Mouse (Mus musculus): ENCODE data around the gene Adcy6. TPM values are rescaled to one million over a fixed set of nuclear protein-coding genes. Genes with fewer than 3 reads are reported as not detected.
"Not testable (repeated sequence)": the region's sequence is repeated elsewhere in the genome, so short reads cannot be mapped to it uniquely, and the experiment has no call there.

Adcy6 gene
- polyA plus RNA-seq, 1 experiment from 2014 or later = 9.6 TPM

DNA sequence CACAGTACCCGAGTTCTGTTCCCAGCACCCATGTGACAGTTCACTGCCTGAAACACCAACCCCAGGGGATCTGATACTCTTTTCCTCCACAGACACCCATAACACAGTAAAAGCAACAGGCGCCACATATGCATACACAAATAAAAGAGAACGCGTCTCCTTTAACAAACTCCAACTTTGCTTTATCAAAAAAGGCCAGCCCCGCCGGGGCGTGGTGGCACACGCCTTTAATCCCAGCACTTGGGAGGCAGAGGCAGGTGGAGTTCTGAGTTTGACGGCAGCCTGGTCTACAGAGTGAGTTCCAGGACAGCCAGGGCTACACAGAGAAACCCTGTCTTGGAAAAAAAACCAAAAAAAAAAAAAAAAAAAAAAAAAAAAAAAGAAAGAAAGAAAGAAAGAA is 23.7 kb downstream of the Adcy6 start:
- WGBS = 86% methylated on average over 9 of the region's 9 CpGs
- not testable (repeated sequence) for H3K4me1 ChIP-seq (ENCODE audit: control insufficient read depth, insufficient read depth, low read length); H3K4me3 ChIP-seq (replicated peaks; ENCODE audit: low read depth, low read length); H3K27ac ChIP-seq (replicated peaks; ENCODE audit: low read depth, low read length); H3K9me3 ChIP-seq (ENCODE audit: control insufficient read depth, low read length); H3K4me2 ChIP-seq (ENCODE audit: low read length); DNase-seq; H3K27me3 ChIP-seq (ENCODE audit: control insufficient read depth, insufficient read depth, low read length); ATAC-seq (ENCODE audit: low FRiP score, low TSS enrichment); H3K9ac ChIP-seq (replicated peaks; ENCODE audit: low read length)
- H3K36me3 ChIP-seq (ENCODE audit: control insufficient read depth, insufficient read depth, low read length) = peaks cover 17% of the 10 kb centered on the region

DNA sequence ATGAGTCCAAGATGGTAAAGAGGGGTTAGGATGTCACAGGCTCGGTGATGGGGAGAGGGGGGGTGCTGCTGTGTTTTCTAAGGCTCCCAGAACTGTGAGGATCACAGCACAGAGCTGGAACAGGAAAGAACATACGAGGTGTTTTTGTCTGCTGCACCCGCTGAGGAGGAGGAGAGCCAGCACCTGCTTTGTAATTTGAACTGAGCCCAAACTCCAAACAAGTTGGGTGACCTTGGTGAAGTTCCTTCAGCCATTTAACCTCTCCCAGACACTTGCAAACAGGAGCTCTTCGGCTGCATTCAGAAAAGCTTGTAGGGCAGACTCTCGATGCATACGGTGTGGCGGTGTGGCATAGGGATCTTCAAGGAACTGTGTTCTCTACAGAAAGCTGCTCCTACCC is 24.5 kb downstream of the Adcy6 start:
- H3K36me3 ChIP-seq (ENCODE audit: control insufficient read depth, insufficient read depth, low read length) = peaks cover 10% of the 10 kb centered on the region; the same call in 1 of the 2 replicates
- no peak overlapping the region for H3K4me3 ChIP-seq (replicated peaks; ENCODE audit: low read depth, low read length)
- WGBS = 43% methylated on average over 7 of the region's 7 CpGs
- H3K9ac ChIP-seq (replicated peaks; ENCODE audit: low read length) = no peak overlapping the region
- ATAC-seq (ENCODE audit: low FRiP score, low TSS enrichment) (no peak), DNase-seq (no peak)
- no peak overlapping the region for H3K4me2 ChIP-seq (ENCODE audit: low read length)
- H3K9me3 ChIP-seq (ENCODE audit: control insufficient read depth, low read length) = no peaks in the 10 kb centered on the region
- H3K27ac ChIP-seq (replicated peaks; ENCODE audit: low read depth, low read length) = no peak overlapping the region
- no peaks in the 10 kb centered on the region for H3K4me1 ChIP-seq (ENCODE audit: control insufficient read depth, insufficient read depth, low read length)
- no peaks in the 10 kb centered on the region for H3K27me3 ChIP-seq (ENCODE audit: control insufficient read depth, insufficient read depth, low read length)

DNA sequence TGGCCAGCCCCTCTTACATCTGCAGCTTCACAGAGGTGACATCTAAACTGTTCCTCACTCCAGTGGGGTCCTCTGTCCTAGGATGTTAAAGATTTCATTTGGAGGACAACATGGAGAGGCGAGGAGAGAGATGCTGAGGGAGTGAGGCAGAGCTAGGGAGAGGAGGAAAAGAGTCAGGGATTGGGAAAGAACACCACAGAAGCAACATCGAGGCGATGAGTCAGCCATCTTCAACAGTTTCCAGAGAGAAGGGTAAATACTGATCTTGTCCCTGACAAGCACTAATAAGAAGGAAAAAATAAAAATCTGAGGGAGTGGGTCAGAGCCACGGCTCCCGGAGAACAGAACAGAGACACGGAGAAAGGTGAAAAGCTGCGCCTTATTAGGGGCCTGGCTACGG is 26.9 kb downstream of the Adcy6 start:
- H3K9ac ChIP-seq (replicated peaks; ENCODE audit: low read length) = no peak overlapping the region
- H3K27ac ChIP-seq (replicated peaks; ENCODE audit: low read depth, low read length) = no peak overlapping the region
- DNase-seq (no peak), ATAC-seq (ENCODE audit: low FRiP score, low TSS enrichment) (no peak)
- no peaks in the 10 kb centered on the region for H3K36me3 ChIP-seq (ENCODE audit: control insufficient read depth, insufficient read depth, low read length)
- WGBS = 85% methylated on average over 8 of the region's 8 CpGs
- no peaks in the 10 kb centered on the region for H3K4me1 ChIP-seq (ENCODE audit: control insufficient read depth, insufficient read depth, low read length)
- H3K9me3 ChIP-seq (ENCODE audit: control insufficient read depth, low read length) = no peaks in the 10 kb centered on the region
- no peak overlapping the region for H3K4me3 ChIP-seq (replicated peaks; ENCODE audit: low read depth, low read length)
- H3K4me2 ChIP-seq (ENCODE audit: low read length) = no peak overlapping the region
- H3K27me3 ChIP-seq (ENCODE audit: control insufficient read depth, insufficient read depth, low read length) = no peaks in the 10 kb centered on the region

DNA sequence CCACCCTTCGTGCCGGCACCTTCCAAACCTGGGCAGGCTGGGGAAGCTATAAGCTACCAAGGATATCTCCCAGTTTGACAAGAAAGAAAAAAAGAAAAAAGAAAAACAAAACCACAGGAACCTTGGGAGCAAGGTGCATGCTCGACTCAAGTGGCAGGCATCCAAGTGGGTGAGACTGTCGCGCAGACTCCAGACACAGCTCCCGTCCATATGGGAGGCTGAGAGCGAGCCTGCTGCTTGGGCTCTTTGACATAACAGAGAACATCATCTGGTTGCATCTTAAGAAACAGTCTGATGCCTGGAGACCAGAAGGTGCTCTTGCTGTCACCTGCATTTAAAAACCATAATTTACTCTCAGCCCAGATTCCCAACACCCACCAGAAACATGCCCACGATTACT is 27.5 kb downstream of the Adcy6 start:
- no peaks in the 10 kb centered on the region for H3K27me3 ChIP-seq (ENCODE audit: control insufficient read depth, insufficient read depth, low read length)
- H3K36me3 ChIP-seq (ENCODE audit: control insufficient read depth, insufficient read depth, low read length) = no peaks in the 10 kb centered on the region
- no peaks in the 10 kb centered on the region for H3K4me1 ChIP-seq (ENCODE audit: control insufficient read depth, insufficient read depth, low read length)
- no peak for ATAC-seq (ENCODE audit: low FRiP score, low TSS enrichment)
- H3K4me2 ChIP-seq (ENCODE audit: low read length) = no peak overlapping the region
- H3K9me3 ChIP-seq (ENCODE audit: control insufficient read depth, low read length) = no peaks in the 10 kb centered on the region
- H3K27ac ChIP-seq (replicated peaks; ENCODE audit: low read depth, low read length) = no peak overlapping the region
- H3K9ac ChIP-seq (replicated peaks; ENCODE audit: low read length) = no peak overlapping the region
- no peak overlapping the region for H3K4me3 ChIP-seq (replicated peaks; ENCODE audit: low read depth, low read length)
- DNase-seq = no peak
- 85% methylated on average over 8 of the region's 8 CpGs for WGBS

DNA sequence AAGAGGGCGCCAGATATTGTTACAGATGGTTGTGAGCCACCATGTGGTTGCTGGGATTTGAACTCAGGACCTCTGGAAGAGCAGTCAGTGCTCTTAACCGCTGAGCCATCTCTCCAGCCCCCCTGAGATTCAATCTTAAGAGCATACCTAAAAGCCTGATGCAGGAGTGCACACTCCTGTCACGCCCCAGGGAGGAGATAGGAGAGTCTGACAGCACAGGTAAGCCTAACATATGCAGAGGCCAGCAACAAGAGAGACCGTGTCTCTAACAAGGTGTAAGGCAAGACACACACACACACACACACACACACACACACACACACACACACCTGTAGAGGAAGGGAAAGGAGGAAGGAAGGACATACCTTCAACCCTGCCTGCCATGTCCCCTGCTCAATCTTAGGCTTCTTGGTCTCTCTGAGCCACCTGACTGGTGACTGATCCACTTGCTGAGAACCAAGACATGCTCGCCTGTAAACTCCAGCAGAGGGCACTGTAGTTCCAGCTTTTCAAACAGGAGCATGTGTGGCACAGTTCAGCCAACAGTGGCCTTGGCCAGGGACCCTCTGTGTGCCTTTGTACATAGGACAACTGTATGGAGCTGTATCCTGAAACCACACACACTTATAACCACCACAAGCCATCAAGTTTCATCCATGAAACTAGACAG is 29.9 kb downstream of the Adcy6 start:
- H3K9ac ChIP-seq (replicated peaks; ENCODE audit: low read length) = no peak overlapping the region
- no peaks in the 10 kb centered on the region for H3K9me3 ChIP-seq (ENCODE audit: control insufficient read depth, low read length)
- peak; percentile 58; the same call in 1 of the 2 replicates for ATAC-seq (ENCODE audit: low FRiP score, low TSS enrichment)
- H3K27ac ChIP-seq (replicated peaks; ENCODE audit: low read depth, low read length) = no peak overlapping the region
- no peaks in the 10 kb centered on the region for H3K4me1 ChIP-seq (ENCODE audit: control insufficient read depth, insufficient read depth, low read length)
- no peak overlapping the region for H3K4me3 ChIP-seq (replicated peaks; ENCODE audit: low read depth, low read length)
- H3K36me3 ChIP-seq (ENCODE audit: control insufficient read depth, insufficient read depth, low read length) = no peaks in the 10 kb centered on the region
- 36% methylated on average over 5 of the region's 5 CpGs for WGBS
- no peak overlapping the region for H3K4me2 ChIP-seq (ENCODE audit: low read length)
- peak; percentile 92 for DNase-seq
- H3K27me3 ChIP-seq (ENCODE audit: control insufficient read depth, insufficient read depth, low read length) = no peaks in the 10 kb centered on the region

DNA sequence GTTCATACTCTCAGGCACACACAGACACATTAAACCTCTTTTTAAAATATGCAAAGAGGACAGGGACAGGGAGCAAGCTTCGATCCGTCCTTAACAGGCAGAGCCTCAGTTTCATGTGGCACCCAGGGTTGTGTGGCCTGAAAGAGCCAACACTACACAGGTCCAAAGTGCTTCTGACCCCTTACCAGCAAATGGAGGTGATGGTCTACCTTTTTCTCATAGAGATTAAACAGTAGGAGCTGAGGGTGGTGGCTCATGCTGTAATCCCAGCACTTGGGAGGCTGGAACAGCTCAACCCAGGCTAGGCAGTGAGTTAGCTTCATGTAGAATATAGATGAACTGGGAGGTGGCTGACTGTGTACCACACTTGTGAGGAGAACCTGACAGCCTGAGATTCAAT is 30.6 kb downstream of the Adcy6 start:
- no peak overlapping the region for H3K4me3 ChIP-seq (replicated peaks; ENCODE audit: low read depth, low read length)
- no peak overlapping the region for H3K4me2 ChIP-seq (ENCODE audit: low read length)
- H3K9ac ChIP-seq (replicated peaks; ENCODE audit: low read length) = no peak overlapping the region
- H3K36me3 ChIP-seq (ENCODE audit: control insufficient read depth, insufficient read depth, low read length) = no peaks in the 10 kb centered on the region
- no peaks in the 10 kb centered on the region for H3K27me3 ChIP-seq (ENCODE audit: control insufficient read depth, insufficient read depth, low read length)
- WGBS = 64% methylated on average over 2 of the region's 2 CpGs
- DNase-seq (no peak), ATAC-seq (ENCODE audit: low FRiP score, low TSS enrichment) (no peak)
- no peaks in the 10 kb centered on the region for H3K4me1 ChIP-seq (ENCODE audit: control insufficient read depth, insufficient read depth, low read length)
- no peaks in the 10 kb centered on the region for H3K9me3 ChIP-seq (ENCODE audit: control insufficient read depth, low read length)
- no peak overlapping the region for H3K27ac ChIP-seq (replicated peaks; ENCODE audit: low read depth, low read length)

DNA sequence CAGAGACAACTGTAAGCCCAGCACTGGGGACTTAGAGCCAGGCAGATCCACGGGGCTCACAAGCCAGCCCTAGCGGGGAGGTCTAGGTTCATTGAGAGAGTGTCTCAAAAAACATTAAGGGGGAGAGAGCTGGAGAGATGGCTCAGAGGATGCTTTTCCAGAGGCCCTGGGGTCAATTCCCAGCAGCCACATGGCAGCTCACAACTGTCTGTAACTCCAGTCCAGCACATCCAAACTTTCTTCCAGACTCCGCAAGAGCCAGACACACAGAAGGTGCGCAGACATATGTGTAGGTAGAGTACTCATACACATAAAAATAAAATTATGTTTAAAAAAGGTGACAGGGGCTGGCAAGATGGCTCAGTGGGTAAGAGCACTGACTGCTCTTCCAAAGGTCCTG is 36.6 kb downstream of the Adcy6 start:
- H3K27ac ChIP-seq (replicated peaks; ENCODE audit: low read depth, low read length) = no peak overlapping the region
- no peaks in the 10 kb centered on the region for H3K36me3 ChIP-seq (ENCODE audit: control insufficient read depth, insufficient read depth, low read length)
- no peak for DNase-seq
- H3K9me3 ChIP-seq (ENCODE audit: control insufficient read depth, low read length) = no peaks in the 10 kb centered on the region
- no peak for ATAC-seq (ENCODE audit: low FRiP score, low TSS enrichment)
- WGBS = 78% methylated on average over 4 of the region's 4 CpGs
- no peak overlapping the region for H3K4me2 ChIP-seq (ENCODE audit: low read length)
- H3K4me1 ChIP-seq (ENCODE audit: control insufficient read depth, insufficient read depth, low read length) = peaks cover 8% of the 10 kb centered on the region
- no peak overlapping the region for H3K4me3 ChIP-seq (replicated peaks; ENCODE audit: low read depth, low read length)
- no peaks in the 10 kb centered on the region for H3K27me3 ChIP-seq (ENCODE audit: control insufficient read depth, insufficient read depth, low read length)
- H3K9ac ChIP-seq (replicated peaks; ENCODE audit: low read length) = no peak overlapping the region

DNA sequence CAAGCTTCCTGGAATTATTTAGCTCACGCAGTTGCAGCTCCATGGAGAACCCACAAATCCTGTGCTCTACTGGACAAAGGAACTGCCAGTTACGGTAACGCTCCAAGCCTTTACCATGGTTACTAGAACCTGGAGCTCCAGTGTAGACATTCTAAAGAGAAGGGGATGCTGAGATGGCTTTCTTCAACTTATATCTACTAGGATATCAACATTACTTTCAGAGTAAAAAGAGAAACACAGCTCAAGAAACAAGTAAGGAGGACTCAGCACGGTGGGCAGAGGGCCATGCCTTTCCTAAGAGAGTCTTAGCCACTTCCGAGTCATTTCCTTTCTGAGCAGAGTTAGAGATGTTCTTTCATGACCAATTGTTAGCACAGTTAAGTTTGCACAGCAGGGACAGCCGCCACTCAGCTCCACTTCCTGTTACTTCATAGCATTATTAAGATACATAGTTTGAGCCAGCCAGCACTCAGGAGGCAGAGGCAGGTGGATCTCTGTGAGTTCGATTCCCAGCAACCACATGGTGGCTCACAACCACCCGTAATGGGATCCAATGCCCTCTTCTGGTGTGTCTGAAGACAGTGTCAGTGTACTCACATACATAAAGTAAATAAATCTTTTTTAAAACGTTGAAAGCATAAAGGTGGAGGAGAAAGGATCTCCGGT is 38.9 kb downstream of the Adcy6 start, which contains the start of the genes Ccnt1 and 4930415O20Rik:
Gene Ccnt1 (minus strand): TSS at position 51 of the 666 bp plus-strand sequence.
Gene 4930415O20Rik (plus strand): TSS at position 132 of the 666 bp plus-strand sequence.
- Histone ChIP-seq H3K9me3 (ENCODE audit: control insufficient read depth, low read length) (no peaks in the 10 kb centered on the region), H3K27ac (replicated peaks; ENCODE audit: low read depth, low read length) (no peak within 1 kb of the TSS), H3K4me1 (ENCODE audit: control insufficient read depth, insufficient read depth, low read length) (peaks cover 16% of the 10 kb centered on the region), H3K36me3 (ENCODE audit: control insufficient read depth, insufficient read depth, low read length) (no peaks in the 10 kb centered on the region), H3K4me3 (replicated peaks; ENCODE audit: low read depth, low read length) (no peak within 1 kb of the TSS), H3K27me3 (ENCODE audit: control insufficient read depth, insufficient read depth, low read length) (no peaks in the 10 kb centered on the region), H3K9ac (replicated peaks; ENCODE audit: low read length) (no peak within 1 kb of the TSS), H3K4me2 (ENCODE audit: low read length) (no peak within 1 kb of the TSS)
- ATAC-seq (ENCODE audit: low FRiP score, low TSS enrichment) = no peak
- no peak for DNase-seq
- WGBS = 87% methylated on average over 10 of the region's 10 CpGs
